Mouse (Mus musculus) stomach, embryonic 14.5 days (tissue): ENCODE data around the gene 1700001P01Rik. TPM values are rescaled to one million over a fixed set of nuclear protein-coding genes. Genes with fewer than 3 reads are reported as not detected.
A peak's percentile ranks its signal among the peaks of the same experiment; 100 is the strongest.

Source experiments
- ATAC-seq: fragments of 200-750 bp; cut with Nextera tagmentation; 2 replicates; pipeline ENCODE4 v1.8.0; 2017; ENCODE audit warnings: low read depth, moderate TSS enrichment; ENCODE audit not compliant: insufficient number of reproducible peaks, insufficient read depth, low FRiP score
- H3K27ac ChIP-seq: fragments of 300-500 bp; sonication (generic); 2 replicates; pipeline ENCODE4 v1.5.1; 2014; ENCODE audit warnings: mild to moderate bottlenecking, low read length, moderate library complexity, mixed read lengths
- H3K27me3 ChIP-seq: fragments of 300-500 bp; sonication (generic); 2 replicates; pipeline ENCODE4 v1.6.1; 2014; ENCODE audit warnings: low read length, control low read depth, mixed read lengths; ENCODE audit not compliant: control insufficient read depth, insufficient read depth
- H3K36me3 ChIP-seq: fragments of 300-500 bp; sonication (generic); 2 replicates; pipeline ENCODE4 v1.6.1; 2014; ENCODE audit warnings: mild to moderate bottlenecking, control low read depth, low read length, moderate library complexity, mixed read lengths; ENCODE audit not compliant: control insufficient read depth, insufficient read depth
- H3K4me1 ChIP-seq: fragments of 300-500 bp; sonication (generic); 2 replicates; pipeline ENCODE4 v1.6.1; 2014; ENCODE audit warnings: low read length, control low read depth, mixed read lengths; ENCODE audit not compliant: control insufficient read depth, insufficient read depth
- H3K4me2 ChIP-seq: fragments of 300-500 bp; sonication (generic); replicated peaks from 2 replicates; pipeline ENCODE4 v1.6.1; 2014; ENCODE audit warnings: low read depth, low read length, control low read depth
- H3K4me3 ChIP-seq: fragments of 300-500 bp; sonication (generic); 2 replicates; pipeline ENCODE4 v1.5.1; 2014; ENCODE audit warnings: low read depth, low read length, control low read depth
- H3K9ac ChIP-seq: fragments of 300-500 bp; sonication (generic); replicated peaks from 2 replicates; pipeline ENCODE4 v1.6.1; 2014; ENCODE audit warnings: low read depth, mild to moderate bottlenecking, control low read depth, low read length, moderate library complexity, mixed read lengths
- H3K9me3 ChIP-seq: fragments of 300-500 bp; sonication (generic); 2 replicates; pipeline ENCODE4 v1.6.1; 2016; ENCODE audit warnings: low read depth, low read length, control low read depth; ENCODE audit not compliant: control insufficient read depth
- WGBS: fragments of 180-500 bp; shearing (Covaris S2); extraction: QIAGEN DNeasy Blood & Tissue Kit; methylation state at CpG from one replicate; pipeline ENCODE4 v1.1.7; 2014; 5-methylcytosine and 5-hydroxymethylcytosine counted together
- polyA plus RNA-seq: library from polyadenylated mRNA; unstranded; fragments of >200 nt; fragmentation: Nextera tagmentation; extraction: Ambion mirVana; gene quantifications from 2 replicates; pipeline ENCODE4 v1.2.1, GENCODE M21; 2014

Gene 1700001P01Rik
- polyA plus RNA-seq, 1 experiment from 2014 or later, result 0.43 TPM

DNA sequence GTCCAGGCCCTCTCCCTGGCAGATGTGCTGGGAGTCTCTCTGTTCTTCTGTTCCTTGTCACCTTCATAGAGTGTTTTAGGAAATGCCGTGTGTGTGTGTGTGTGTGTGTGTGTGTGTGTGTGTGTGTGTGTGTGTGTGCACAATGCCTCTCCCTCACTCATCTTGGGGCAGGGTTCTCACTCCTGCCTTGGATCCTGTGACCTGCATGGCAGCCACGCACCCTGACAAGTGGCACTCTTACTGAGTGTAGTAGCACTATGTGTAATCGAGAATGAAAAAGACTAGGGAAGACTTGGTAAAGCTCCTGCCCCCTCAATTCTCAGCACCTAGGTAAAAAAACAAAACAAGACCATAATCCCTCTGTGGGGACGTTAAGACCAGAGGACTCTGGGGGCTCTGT, 43.4 kb upstream of the 1700001P01Rik start:
- peaks cover 29% of the 10 kb centered on the region for H3K4me1 ChIP-seq
- WGBS, result 54% methylated on average over 4 of the region's 4 CpGs
- H3K4me3 ChIP-seq, result no peak overlapping the region
- no peaks in the 10 kb centered on the region for H3K9me3 ChIP-seq
- H3K27me3 ChIP-seq, result no peaks in the 10 kb centered on the region
- peak overlapping the region; percentile 66; the same call in 1 of the 2 replicates for H3K27ac ChIP-seq
- no peak overlapping the region for H3K9ac ChIP-seq
- H3K36me3 ChIP-seq, result peaks cover 43% of the 10 kb centered on the region
- no peak for ATAC-seq
- H3K4me2 ChIP-seq, result no peak overlapping the region

DNA sequence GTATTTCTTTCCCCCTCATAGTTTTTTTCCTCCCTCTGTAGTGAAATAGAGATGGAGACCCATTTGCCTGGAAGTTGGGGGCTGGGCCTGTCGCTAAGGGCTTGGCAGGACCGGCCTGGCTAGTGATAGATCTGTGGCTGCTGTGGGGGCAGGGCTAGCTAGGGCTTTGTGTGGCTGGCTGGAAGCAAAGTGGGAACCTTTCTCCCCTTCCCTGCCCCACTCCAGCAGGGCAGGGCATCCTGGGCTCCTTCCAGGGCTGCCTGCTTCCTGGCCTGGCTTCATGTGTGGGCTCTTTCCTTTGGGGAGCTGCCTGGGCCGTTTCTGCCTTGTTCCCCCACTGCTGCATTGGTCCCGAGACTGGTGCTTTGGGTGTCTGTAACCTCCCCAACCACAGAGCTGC, 42.9 kb upstream of the 1700001P01Rik start:
- ATAC-seq, result no peak
- H3K27ac ChIP-seq, result peak overlapping the region; percentile 66; the same call in 1 of the 2 replicates
- peaks cover 44% of the 10 kb centered on the region for H3K36me3 ChIP-seq
- H3K4me2 ChIP-seq, result 0 out of 2 replicates have a peak overlapping the region, but pooled peaks have one; percentile 13
- no peak overlapping the region for H3K4me3 ChIP-seq
- WGBS, result 10% methylated on average over 4 of the region's 4 CpGs
- H3K4me1 ChIP-seq, result peaks cover 34% of the 10 kb centered on the region
- H3K9me3 ChIP-seq, result no peaks in the 10 kb centered on the region
- no peaks in the 10 kb centered on the region for H3K27me3 ChIP-seq
- H3K9ac ChIP-seq, result no peak overlapping the region

DNA sequence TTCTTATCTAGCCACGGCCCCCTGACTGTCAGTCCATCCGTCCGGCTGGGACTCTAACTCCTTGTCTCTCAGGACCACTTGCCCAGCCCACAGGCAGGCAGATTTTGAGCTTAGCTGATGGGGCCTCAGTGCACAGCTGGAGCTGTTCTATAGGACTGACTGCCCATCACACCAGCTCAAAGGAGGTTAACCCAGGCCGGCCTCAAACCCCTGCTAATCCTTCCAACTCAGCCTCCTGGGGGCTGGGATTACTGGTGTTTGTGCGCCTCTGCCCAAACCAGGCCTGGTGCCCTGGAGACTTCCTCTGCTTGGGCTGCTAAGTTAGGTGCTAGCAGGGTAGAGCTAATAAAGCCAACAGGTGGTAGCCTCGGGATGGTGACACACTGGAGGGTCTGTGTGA, 42.3 kb upstream of the 1700001P01Rik start:
- no peak for ATAC-seq
- no peaks in the 10 kb centered on the region for H3K9me3 ChIP-seq
- no peak overlapping the region for H3K4me3 ChIP-seq
- peaks cover 40% of the 10 kb centered on the region for H3K4me1 ChIP-seq
- no peak overlapping the region for H3K27ac ChIP-seq
- 30% methylated on average over 6 of the region's 6 CpGs for WGBS
- no peak overlapping the region for H3K9ac ChIP-seq
- H3K27me3 ChIP-seq, result no peaks in the 10 kb centered on the region
- no peak overlapping the region for H3K4me2 ChIP-seq
- H3K36me3 ChIP-seq, result peaks cover 47% of the 10 kb centered on the region

DNA sequence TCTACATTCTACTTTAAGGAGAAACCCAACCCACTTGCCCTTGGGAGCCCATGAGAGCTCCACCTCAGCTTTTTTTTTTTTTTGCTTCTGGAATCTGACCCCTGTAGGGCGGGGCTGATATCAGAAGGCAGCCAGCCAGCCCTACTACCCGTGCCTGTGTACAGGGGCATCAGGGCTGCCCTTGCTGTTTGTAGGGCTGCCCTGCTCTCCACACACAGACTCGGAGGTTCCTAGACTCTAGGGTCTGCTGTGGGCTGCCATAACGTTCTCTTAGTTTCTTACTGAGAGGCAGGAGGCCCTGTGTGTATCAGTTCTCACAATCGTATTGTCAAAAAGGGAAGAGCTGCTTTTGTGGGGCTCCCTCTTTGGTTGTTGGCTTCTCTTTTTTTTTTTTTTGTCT, 41.7 kb upstream of the 1700001P01Rik start:
- H3K36me3 ChIP-seq, result peaks cover 42% of the 10 kb centered on the region
- H3K9ac ChIP-seq, result no peak overlapping the region
- 0 out of 2 replicates have a peak overlapping the region, but pooled peaks have one; percentile 4 for H3K4me2 ChIP-seq
- H3K4me3 ChIP-seq, result no peak overlapping the region
- H3K27me3 ChIP-seq, result no peaks in the 10 kb centered on the region
- WGBS, result 33% methylated on average over 5 of the region's 5 CpGs
- ATAC-seq, result peak; percentile 31; the same call in 1 of the 2 replicates
- H3K9me3 ChIP-seq, result no peaks in the 10 kb centered on the region
- peak overlapping the region; percentile 41; the same call in 1 of the 2 replicates for H3K27ac ChIP-seq
- H3K4me1 ChIP-seq, result peaks cover 46% of the 10 kb centered on the region

DNA sequence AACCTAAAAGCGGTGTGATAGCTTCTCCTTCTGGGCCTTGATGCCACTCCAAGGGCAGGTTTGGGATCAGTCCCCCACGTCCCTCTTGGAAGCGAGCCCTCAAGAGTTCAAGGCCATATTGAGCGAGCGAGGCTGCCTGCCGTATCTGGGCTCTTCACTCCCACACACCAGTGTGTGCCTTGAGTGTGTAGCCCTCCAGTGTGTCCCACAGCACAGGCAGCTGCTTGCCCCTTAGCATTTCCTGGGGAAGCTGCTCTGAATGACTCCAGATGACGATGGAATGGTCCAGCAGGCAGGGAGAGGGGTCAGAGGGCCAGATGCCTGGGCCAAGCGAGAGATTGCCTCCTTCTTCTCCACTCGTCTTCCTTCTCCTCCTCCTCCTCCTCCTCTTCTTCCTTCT, 41.2 kb upstream of the 1700001P01Rik start:
- H3K27me3 ChIP-seq, result no peaks in the 10 kb centered on the region
- no peak overlapping the region for H3K9ac ChIP-seq
- H3K4me1 ChIP-seq, result peaks cover 51% of the 10 kb centered on the region
- peaks cover 40% of the 10 kb centered on the region for H3K36me3 ChIP-seq
- H3K4me2 ChIP-seq, result 0 out of 2 replicates have a peak overlapping the region, but pooled peaks have one; percentile 4
- 58% methylated on average over 9 of the region's 9 CpGs for WGBS
- ATAC-seq, result no peak
- no peak overlapping the region for H3K4me3 ChIP-seq
- peak overlapping the region; percentile 41; the same call in 1 of the 2 replicates for H3K27ac ChIP-seq
- H3K9me3 ChIP-seq, result no peaks in the 10 kb centered on the region

DNA sequence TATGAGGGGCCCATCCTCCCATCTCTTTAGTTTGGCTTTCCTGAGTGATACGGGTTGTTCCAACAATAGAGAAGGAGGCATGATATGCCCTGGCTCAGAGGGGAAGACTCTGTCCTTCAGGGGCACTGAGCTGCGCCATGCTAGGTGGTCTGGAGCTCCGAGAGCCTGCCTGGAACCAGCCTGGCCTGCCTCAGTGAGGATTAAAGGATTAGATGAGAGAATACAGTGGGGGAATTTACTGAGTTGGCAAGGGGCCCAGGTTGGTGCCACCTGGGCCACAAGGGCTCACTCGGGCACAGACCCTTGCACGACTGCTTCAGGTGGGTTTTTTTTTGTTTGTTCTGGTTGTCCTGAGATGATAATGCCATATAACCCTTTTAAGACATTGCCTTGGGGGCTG, 40.5 kb upstream of the 1700001P01Rik start:
- no peaks in the 10 kb centered on the region for H3K9me3 ChIP-seq
- ATAC-seq, result no peak
- H3K27ac ChIP-seq, result no peak overlapping the region; the same call in 1 of the 2 replicates
- H3K4me1 ChIP-seq, result peaks cover 58% of the 10 kb centered on the region
- H3K27me3 ChIP-seq, result no peaks in the 10 kb centered on the region
- 49% methylated on average over 5 of the region's 5 CpGs for WGBS
- H3K36me3 ChIP-seq, result peaks cover 40% of the 10 kb centered on the region
- H3K4me3 ChIP-seq, result peak overlapping the region; percentile 7; the same call in 1 of the 2 replicates
- H3K4me2 ChIP-seq, result no peak overlapping the region
- no peak overlapping the region for H3K9ac ChIP-seq

DNA sequence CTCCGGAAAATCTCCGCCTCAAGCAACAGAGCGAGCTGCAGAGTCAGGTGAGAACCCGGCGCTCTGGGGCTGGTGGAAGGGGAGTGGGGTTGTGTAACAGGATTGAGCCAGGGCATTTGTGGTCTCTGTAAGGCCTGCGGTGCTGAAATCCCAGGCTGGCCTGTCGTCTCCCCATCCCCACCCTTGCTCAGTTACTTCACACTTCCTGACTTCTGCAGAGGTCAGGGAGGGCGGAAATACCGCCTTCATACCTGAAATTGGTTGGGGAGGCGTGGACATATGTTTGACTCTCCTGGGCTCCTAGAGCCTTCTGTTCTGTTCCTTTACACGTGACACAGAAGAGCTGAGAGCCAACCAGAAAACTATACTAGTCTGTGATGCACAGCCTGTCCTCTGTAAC, 40.0 kb upstream of the 1700001P01Rik start:
- H3K36me3 ChIP-seq, result peaks cover 40% of the 10 kb centered on the region
- 68% methylated on average over 11 of the region's 11 CpGs for WGBS
- H3K9me3 ChIP-seq, result no peaks in the 10 kb centered on the region
- no peak overlapping the region; the same call in 1 of the 2 replicates for H3K27ac ChIP-seq
- H3K4me3 ChIP-seq, result peak overlapping the region; percentile 7; the same call in 1 of the 2 replicates
- no peak overlapping the region for H3K4me2 ChIP-seq
- no peak overlapping the region for H3K9ac ChIP-seq
- peaks cover 60% of the 10 kb centered on the region for H3K4me1 ChIP-seq
- ATAC-seq, result no peak
- H3K27me3 ChIP-seq, result no peaks in the 10 kb centered on the region

DNA sequence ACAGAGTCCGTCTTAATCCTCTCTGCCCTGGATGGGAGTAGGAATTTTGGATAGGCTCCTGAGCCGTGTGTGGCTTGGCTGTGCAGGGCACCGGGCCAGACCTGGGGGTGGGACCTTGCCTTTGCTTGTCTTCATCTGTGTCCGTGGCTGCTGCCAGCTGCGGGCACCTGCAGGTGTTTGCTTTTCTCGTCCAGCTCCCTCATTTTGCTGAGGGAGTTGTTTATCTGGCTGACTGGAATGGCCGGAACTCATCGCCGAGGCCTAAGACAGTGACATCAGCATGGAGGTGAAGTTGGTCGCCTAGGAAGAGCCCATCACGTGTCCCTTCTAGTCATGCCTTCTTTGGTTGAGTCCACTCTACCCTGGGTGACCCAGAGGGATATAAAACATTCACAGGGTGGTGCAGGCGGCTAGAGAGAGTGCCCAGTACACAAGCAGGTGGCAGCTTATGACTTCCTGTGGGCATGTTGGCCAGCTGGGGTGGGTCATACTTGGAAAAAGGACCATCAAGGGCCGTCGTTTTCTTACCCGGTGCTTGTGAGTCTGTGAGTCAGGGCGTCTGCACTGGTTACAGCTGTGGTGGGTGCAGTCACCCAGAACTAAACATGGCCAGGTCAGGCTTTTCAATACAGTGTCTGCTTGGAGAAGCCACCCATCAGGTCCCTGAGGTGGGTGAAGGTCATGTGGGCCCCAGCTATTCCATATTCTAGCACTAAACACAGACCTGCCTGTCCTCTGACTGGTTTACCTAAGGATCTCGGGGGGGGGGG, 38.2 kb upstream of the 1700001P01Rik start:
- Histone ChIP-seq H3K4me2 (no peak overlapping the region), H3K9ac (no peak overlapping the region), H3K9me3 (no peaks in the 10 kb centered on the region), H3K27me3 (no peaks in the 10 kb centered on the region), H3K27ac (peak overlapping the region; percentile 11; the same call in 1 of the 2 replicates), H3K4me1 (peaks cover 75% of the 10 kb centered on the region), H3K36me3 (peaks cover 37% of the 10 kb centered on the region), H3K4me3 (no peak overlapping the region)
- no peak for ATAC-seq
- WGBS, result 72% methylated on average over 17 of the region's 17 CpGs
